Mouse (Mus musculus) heart, embryonic 11.5 days (tissue): ENCODE measurements around the gene Ptger2. TPM values are rescaled to one million over a fixed set of nuclear protein-coding genes. Genes with fewer than 3 reads are reported as not detected.

Source experiments
- ATAC-seq: fragments of 200-750 bp; cut with Nextera tagmentation; replicated peaks from 2 replicates; pipeline ENCODE4 v1.8.0; 2017; ENCODE audit warnings: moderate library complexity; ENCODE audit not compliant: insufficient number of reproducible peaks, low FRiP score, low TSS enrichment
- H3K27ac ChIP-seq: fragments of 300-500 bp; sonication (generic); 2 replicates; pipeline ENCODE4 v1.5.1; 2014; ENCODE audit warnings: mild to moderate bottlenecking, low read depth, low read length
- H3K27me3 ChIP-seq: fragments of 300-500 bp; sonication (generic); 2 replicates; pipeline ENCODE4 v1.6.1; 2014; ENCODE audit warnings: mild to moderate bottlenecking, low read length, mixed read lengths; ENCODE audit not compliant: control insufficient read depth, insufficient read depth
- H3K36me3 ChIP-seq: fragments of 300-500 bp; sonication (generic); 2 replicates; pipeline ENCODE4 v1.6.1; 2014; ENCODE audit warnings: mild to moderate bottlenecking, low read length, moderate library complexity, mixed read lengths; ENCODE audit not compliant: control insufficient read depth, insufficient read depth
- H3K4me1 ChIP-seq: fragments of 300-500 bp; sonication (generic); 2 replicates; pipeline ENCODE4 v1.6.1; 2014; ENCODE audit warnings: low read length; ENCODE audit not compliant: control insufficient read depth, insufficient read depth
- H3K4me2 ChIP-seq: fragments of 300-500 bp; sonication (generic); 2 replicates; pipeline ENCODE4 v1.6.1; 2014; ENCODE audit warnings: mild to moderate bottlenecking, moderate library complexity
- H3K4me3 ChIP-seq: fragments of 300-500 bp; sonication (generic); 2 replicates; pipeline ENCODE4 v1.5.1; 2014; ENCODE audit warnings: low read depth, low read length
- H3K9ac ChIP-seq: fragments of 300-500 bp; sonication (generic); 2 replicates; pipeline ENCODE4 v1.6.1; 2014; ENCODE audit warnings: mild to moderate bottlenecking, low read depth, low read length, moderate library complexity
- H3K9me3 ChIP-seq: fragments of 300-500 bp; sonication (generic); replicated peaks from 2 replicates; pipeline ENCODE4 v1.6.1; 2016; ENCODE audit warnings: low read length; ENCODE audit not compliant: control insufficient read depth
- WGBS: fragments of 180-500 bp; shearing (Covaris S2); extraction: QIAGEN DNeasy Blood & Tissue Kit; methylation state at CpG from one replicate; pipeline ENCODE4 v1.1.7; 2014; ENCODE audit not compliant: insufficient replicate concordance; 5-methylcytosine and 5-hydroxymethylcytosine counted together
- polyA plus RNA-seq: library from polyadenylated mRNA; unstranded; fragments of >200 nt; fragmentation: Nextera tagmentation; extraction: Ambion mirVana; gene quantifications from 2 replicates; pipeline ENCODE4 v1.2.1, GENCODE M21; 2014

Gene Ptger2
- polyA plus RNA-seq, 1 experiment from 2014 or later: not detected

- H3K4me3 ChIP-seq: no peak overlapping the region
- H3K27ac ChIP-seq: no peak overlapping the region
- no peaks in the 10 kb centered on the region for H3K9me3 ChIP-seq
- no peak for ATAC-seq
- no peaks in the 10 kb centered on the region for H3K4me1 ChIP-seq
- no peaks in the 10 kb centered on the region for H3K36me3 ChIP-seq
- no peak overlapping the region for H3K9ac ChIP-seq
- WGBS: 75% methylated on average over 3 of the region's 3 CpGs
- H3K27me3 ChIP-seq: no peaks in the 10 kb centered on the region
- H3K4me2 ChIP-seq: no peak overlapping the region
Measured at GRCm38 (mm10) chr14:45021551-45021950, 33.6 kb downstream of the Ptger2 start.

GRCm38 (mm10) chr14:45034293-45034692 is 46.3 kb downstream of the Ptger2 start:
- no peaks in the 10 kb centered on the region for H3K27me3 ChIP-seq
- no peaks in the 10 kb centered on the region for H3K4me1 ChIP-seq
- H3K4me2 ChIP-seq: no peak overlapping the region
- H3K36me3 ChIP-seq: no peaks in the 10 kb centered on the region
- 79% methylated on average over 3 of the region's 3 CpGs for WGBS
- no peaks in the 10 kb centered on the region for H3K9me3 ChIP-seq
- no peak overlapping the region for H3K4me3 ChIP-seq
- ATAC-seq: no peak
- H3K9ac ChIP-seq: no peak overlapping the region
- no peak overlapping the region for H3K27ac ChIP-seq

GRCm38 (mm10) chr14:45036579-45036978 is 48.6 kb downstream of the Ptger2 start:
- WGBS: 87% methylated on average over 1 of the region's 1 CpGs

GRCm38 (mm10) chr14:45038052-45038451 is 50.1 kb downstream of the Ptger2 start:
- Histone ChIP-seq H3K4me2 (no peak overlapping the region), H3K4me1 (no peaks in the 10 kb centered on the region), H3K9me3 (no peaks in the 10 kb centered on the region), H3K9ac (no peak overlapping the region), H3K36me3 (no peaks in the 10 kb centered on the region), H3K4me3 (no peak overlapping the region), H3K27me3 (no peaks in the 10 kb centered on the region), H3K27ac (no peak overlapping the region)
- 85% methylated on average over 7 of the region's 7 CpGs for WGBS
- no peak for ATAC-seq

More at GRCm38 (mm10) chr14:45036579-45036978, 48.6 kb downstream of the Ptger2 start:
- Histone ChIP-seq H3K9ac (no peak overlapping the region), H3K36me3 (no peaks in the 10 kb centered on the region), H3K4me2 (no peak overlapping the region), H3K27me3 (no peaks in the 10 kb centered on the region), H3K27ac (no peak overlapping the region), H3K4me3 (no peak overlapping the region), H3K4me1 (no peaks in the 10 kb centered on the region), H3K9me3 (no peaks in the 10 kb centered on the region)
- no peak for ATAC-seq

- Histone ChIP-seq H3K9ac (no peak overlapping the region), H3K4me1 (no peaks in the 10 kb centered on the region), H3K9me3 (no peaks in the 10 kb centered on the region), H3K4me2 (no peak overlapping the region), H3K27ac (no peak overlapping the region), H3K36me3 (no peaks in the 10 kb centered on the region), H3K27me3 (no peaks in the 10 kb centered on the region), H3K4me3 (no peak overlapping the region)
- no peak for ATAC-seq
- WGBS: 81% methylated on average over 5 of the region's 5 CpGs
Measured at GRCm38 (mm10) chr14:45040851-45041475, 53.0 kb downstream of the Ptger2 start.

- WGBS: 75% methylated on average over 2 of the region's 2 CpGs
- H3K4me1 ChIP-seq: no peaks in the 10 kb centered on the region
- no peaks in the 10 kb centered on the region for H3K36me3 ChIP-seq
- H3K4me3 ChIP-seq: no peak overlapping the region
- ATAC-seq: no peak
- H3K27ac ChIP-seq: no peak overlapping the region
- H3K4me2 ChIP-seq: no peak overlapping the region
- no peaks in the 10 kb centered on the region for H3K27me3 ChIP-seq
- H3K9me3 ChIP-seq: no peaks in the 10 kb centered on the region
- H3K9ac ChIP-seq: no peak overlapping the region
Measured at GRCm38 (mm10) chr14:45048128-45048527, 60.1 kb downstream of the Ptger2 start.

- H3K9ac ChIP-seq: no peak overlapping the region
- H3K27ac ChIP-seq: no peak overlapping the region
- no peaks in the 10 kb centered on the region for H3K4me1 ChIP-seq
- H3K36me3 ChIP-seq: no peaks in the 10 kb centered on the region
- 62% methylated on average over 7 of the region's 7 CpGs for WGBS
- no peaks in the 10 kb centered on the region for H3K27me3 ChIP-seq
- no peak overlapping the region for H3K4me2 ChIP-seq
- H3K4me3 ChIP-seq: no peak overlapping the region
- H3K9me3 ChIP-seq: no peaks in the 10 kb centered on the region
- no peak for ATAC-seq
Measured at GRCm38 (mm10) chr14:45049689-45050418, 61.9 kb downstream of the Ptger2 start.

- H3K9ac ChIP-seq: no peak overlapping the region
- 75% methylated on average over 1 of the region's 1 CpGs for WGBS
- H3K27me3 ChIP-seq: no peaks in the 10 kb centered on the region
- no peak overlapping the region for H3K4me3 ChIP-seq
- no peaks in the 10 kb centered on the region for H3K36me3 ChIP-seq
- H3K4me1 ChIP-seq: no peaks in the 10 kb centered on the region
- no peak overlapping the region for H3K4me2 ChIP-seq
- no peaks in the 10 kb centered on the region for H3K9me3 ChIP-seq
- H3K27ac ChIP-seq: no peak overlapping the region
- ATAC-seq: no peak
Measured at GRCm38 (mm10) chr14:45050419-45050776, 62.4 kb downstream of the Ptger2 start.

- no peaks in the 10 kb centered on the region for H3K27me3 ChIP-seq
- no peak overlapping the region for H3K27ac ChIP-seq
- no peaks in the 10 kb centered on the region for H3K9me3 ChIP-seq
- WGBS: 80% methylated on average over 7 of the region's 7 CpGs
- no peak overlapping the region for H3K4me3 ChIP-seq
- H3K9ac ChIP-seq: no peak overlapping the region
- ATAC-seq: no peak
- H3K4me1 ChIP-seq: no peaks in the 10 kb centered on the region
- H3K4me2 ChIP-seq: no peak overlapping the region
- no peaks in the 10 kb centered on the region for H3K36me3 ChIP-seq
Measured at GRCm38 (mm10) chr14:45051116-45051515, 63.1 kb downstream of the Ptger2 start.
